Mouse (Mus musculus) liver, embryonic 13.5 days (tissue): ENCODE measurements around the gene Ctsll3. TPM values are rescaled to one million over a fixed set of nuclear protein-coding genes. Genes with fewer than 3 reads are reported as not detected.

Experiments used
- ATAC-seq: fragments of 200-750 bp; cut with Nextera tagmentation; 2 replicates; pipeline ENCODE4 v1.8.0; 2017; ENCODE audit warnings: low read depth, mild to moderate bottlenecking, moderate number of reproducible peaks, moderate library complexity
- DNase-seq: peaks from one replicate; pipeline ENCODE4 v3.0.0; 2022
- H3K27ac ChIP-seq: fragments of 300-500 bp; sonication (generic); 2 replicates; pipeline ENCODE4 v1.5.1; 2015; ENCODE audit warnings: moderate library complexity, mild to moderate bottlenecking, inconsistent platforms
- H3K27me3 ChIP-seq: fragments of 300-500 bp; sonication (generic); 2 replicates; pipeline ENCODE4 v1.6.1; 2015; ENCODE audit warnings: mild to moderate bottlenecking, inconsistent platforms
- H3K36me3 ChIP-seq: fragments of 300-500 bp; sonication (generic); 2 replicates; pipeline ENCODE4 v1.6.1; 2015; ENCODE audit warnings: mild to moderate bottlenecking, inconsistent platforms
- H3K4me1 ChIP-seq: fragments of 300-500 bp; sonication (generic); replicated peaks from 2 replicates; pipeline ENCODE4 v1.6.1; 2015; ENCODE audit warnings: inconsistent platforms
- H3K4me2 ChIP-seq: fragments of 300-500 bp; sonication (generic); 2 replicates; pipeline ENCODE4 v1.6.1; 2015; ENCODE audit warnings: inconsistent platforms, mild to moderate bottlenecking, moderate library complexity
- H3K4me3 ChIP-seq: fragments of 300-500 bp; sonication (generic); replicated peaks from 2 replicates; pipeline ENCODE4 v1.5.1; 2015; ENCODE audit warnings: mild to moderate bottlenecking, inconsistent platforms
- H3K9ac ChIP-seq: fragments of 300-500 bp; sonication (generic); 2 replicates; pipeline ENCODE4 v1.6.1; 2015; ENCODE audit warnings: mild to moderate bottlenecking, inconsistent platforms
- H3K9me3 ChIP-seq: fragments of 300-500 bp; sonication (generic); replicated peaks from 2 replicates; pipeline ENCODE4 v1.6.1; 2016; ENCODE audit warnings: inconsistent platforms
- WGBS: fragments of 180-500 bp; shearing (Covaris S2); methylation state at CpG from one replicate; pipeline ENCODE4 v1.1.7; 2015; ENCODE audit not compliant: insufficient replicate concordance; 5-methylcytosine and 5-hydroxymethylcytosine counted together
- polyA plus RNA-seq: library from polyadenylated mRNA; unstranded; fragments of >200 nt; fragmentation: Nextera tagmentation; extraction: Ambion mirVana; gene quantifications from 2 replicates; pipeline ENCODE4 v1.2.1, GENCODE M21; 2015

Ctsll3 gene
- not detected in 2 replicates for polyA plus RNA-seq

DNA sequence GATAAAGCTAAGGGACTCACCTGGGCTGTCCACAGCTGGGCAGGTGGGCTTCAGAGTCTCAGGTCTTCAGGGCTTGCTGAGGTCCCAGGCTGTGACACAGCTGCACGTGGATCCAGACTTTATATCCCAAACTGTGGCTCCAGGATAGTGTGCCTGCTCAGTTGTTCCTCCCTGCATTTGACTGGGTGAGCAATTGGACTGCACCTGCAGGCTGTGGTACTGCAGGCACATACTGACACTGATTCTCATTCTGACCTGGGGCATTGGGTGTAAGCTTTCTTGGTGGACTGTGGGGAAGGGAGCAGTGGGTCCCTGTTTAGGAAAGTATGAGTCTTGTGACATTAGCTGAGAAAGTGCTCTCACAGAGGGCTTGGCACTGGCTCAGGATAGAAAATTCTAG lies at the start of gene Ctsll3:
Gene Ctsll3, minus strand, starts transcription at position 101 of the 400 bp plus-strand sequence.
- Histone ChIP-seq H3K4me1 (no peaks in the 10 kb centered on the region), H3K36me3 (no peaks in the 10 kb centered on the region), H3K4me2 (no peak within 1 kb of the TSS), H3K27me3 (no peaks in the 10 kb centered on the region), H3K9ac (no peak within 1 kb of the TSS), H3K9me3 (no peaks in the 10 kb centered on the region), H3K27ac (no peak within 1 kb of the TSS), H3K4me3 (no peak within 1 kb of the TSS)
- ATAC-seq (no peak), DNase-seq (no peak)
- WGBS, result 32% methylated on average over 1 of the region's 1 CpGs

DNA sequence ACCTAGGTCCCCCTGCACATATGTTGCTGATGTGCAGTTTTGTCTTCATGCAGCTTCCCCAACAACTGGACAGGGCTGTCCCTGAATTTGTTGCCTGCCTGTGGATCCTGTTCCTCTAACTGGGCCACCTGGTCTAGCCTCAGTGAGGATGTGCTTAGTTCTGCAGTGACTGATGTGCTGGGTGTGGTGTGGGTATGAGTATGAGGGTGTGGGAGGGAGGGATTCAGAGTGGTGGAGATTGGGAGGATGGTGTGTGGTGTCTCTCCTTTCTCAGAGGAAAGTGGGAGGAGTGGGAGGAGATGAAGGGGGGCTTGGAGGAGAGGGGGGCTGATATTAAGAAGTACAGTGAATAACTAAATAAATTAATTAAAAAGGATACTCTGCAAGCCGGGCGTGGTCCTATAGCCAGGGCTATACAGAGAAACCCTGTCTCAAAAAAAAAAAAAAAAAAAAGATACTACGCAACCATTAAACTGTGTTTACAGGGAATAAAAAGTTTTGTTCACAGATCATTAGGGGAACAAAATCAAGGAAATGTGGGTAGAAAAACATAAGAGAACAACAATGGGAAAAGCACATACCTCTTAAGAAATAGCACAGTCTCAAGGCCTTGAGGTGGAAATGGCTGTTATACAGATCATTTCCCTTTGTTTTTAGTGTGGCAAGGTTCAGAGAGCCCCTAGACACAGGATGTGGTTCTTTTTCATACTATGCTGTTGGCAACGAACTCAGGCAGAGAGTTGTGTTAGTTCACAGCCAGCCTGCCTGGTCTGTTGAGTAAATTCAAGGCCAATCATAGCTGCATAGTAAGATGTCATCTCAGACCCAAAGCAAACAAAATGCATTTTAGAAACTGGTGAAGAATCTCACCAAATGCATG lies 45.8 kb upstream of the Ctsll3 start:
- ATAC-seq (no peak), DNase-seq (no peak)
- Histone ChIP-seq H3K27me3 (no peaks in the 10 kb centered on the region), H3K9ac (no peak overlapping the region), H3K4me1 (no peaks in the 10 kb centered on the region), H3K9me3 (no peaks in the 10 kb centered on the region), H3K4me3 (no peak overlapping the region), H3K27ac (no peak overlapping the region), H3K4me2 (no peak overlapping the region), H3K36me3 (no peaks in the 10 kb centered on the region)
- 48% methylated on average over 4 of the region's 4 CpGs for WGBS

DNA sequence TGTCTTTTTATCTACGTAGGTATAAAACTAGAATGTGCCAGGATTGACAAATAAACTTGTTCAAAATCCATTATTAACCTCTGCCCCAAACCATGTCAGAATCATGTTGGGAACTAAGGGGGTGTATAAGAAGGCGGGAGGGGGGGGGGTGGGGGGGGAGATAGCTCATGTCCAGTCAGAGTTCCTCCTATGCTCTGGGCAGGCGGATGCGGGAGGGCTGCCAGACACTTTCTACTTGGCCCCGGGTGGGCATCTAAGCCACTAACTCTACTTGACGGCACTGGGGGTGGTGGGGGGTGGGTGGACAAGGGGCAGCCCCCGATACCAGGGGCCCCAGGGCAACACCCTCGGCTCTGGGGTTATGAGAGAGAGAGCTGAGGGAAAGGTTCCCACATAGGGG lies 40.5 kb upstream of the Ctsll3 start:
- no peak for ATAC-seq
- WGBS, result 66% methylated on average over 8 of the region's 8 CpGs

DNA sequence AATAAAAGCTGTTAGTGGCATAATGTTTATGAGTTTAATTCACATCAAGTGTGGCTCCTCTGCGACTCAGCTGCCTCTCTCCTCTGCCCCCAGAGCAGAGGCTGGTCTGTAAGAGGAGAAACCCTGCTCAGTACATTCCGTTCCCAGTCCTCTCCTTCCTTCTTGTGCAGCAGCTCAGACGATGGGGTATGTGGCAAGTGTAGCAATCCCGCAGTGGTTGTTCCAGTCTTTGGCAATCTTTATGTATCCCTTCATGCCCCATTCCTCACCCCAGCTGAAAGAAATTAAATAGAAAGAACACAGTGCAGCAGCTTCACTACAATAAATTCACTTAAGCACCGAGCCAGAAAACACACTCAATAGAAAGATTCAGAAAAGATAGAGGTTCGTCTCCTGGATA lies 40.1 kb upstream of the Ctsll3 start:
- H3K27me3 ChIP-seq, result no peaks in the 10 kb centered on the region
- ATAC-seq, result no peak
- H3K4me3 ChIP-seq, result no peak overlapping the region
- H3K4me1 ChIP-seq, result no peaks in the 10 kb centered on the region
- no peak overlapping the region for H3K27ac ChIP-seq
- H3K36me3 ChIP-seq, result no peaks in the 10 kb centered on the region
- no peak overlapping the region for H3K4me2 ChIP-seq
- H3K9me3 ChIP-seq, result no peaks in the 10 kb centered on the region
- WGBS, result 62% methylated on average over 6 of the region's 6 CpGs
- no peak for DNase-seq
- H3K9ac ChIP-seq, result no peak overlapping the region

More for the DNA sequence above, 40.5 kb upstream of the Ctsll3 start:
- Histone ChIP-seq H3K4me2 (no peak overlapping the region), H3K9me3 (no peaks in the 10 kb centered on the region), H3K4me3 (no peak overlapping the region), H3K27me3 (no peaks in the 10 kb centered on the region), H3K4me1 (no peaks in the 10 kb centered on the region), H3K36me3 (no peaks in the 10 kb centered on the region), H3K27ac (no peak overlapping the region), H3K9ac (no peak overlapping the region)
- DNase-seq, result no peak

DNA sequence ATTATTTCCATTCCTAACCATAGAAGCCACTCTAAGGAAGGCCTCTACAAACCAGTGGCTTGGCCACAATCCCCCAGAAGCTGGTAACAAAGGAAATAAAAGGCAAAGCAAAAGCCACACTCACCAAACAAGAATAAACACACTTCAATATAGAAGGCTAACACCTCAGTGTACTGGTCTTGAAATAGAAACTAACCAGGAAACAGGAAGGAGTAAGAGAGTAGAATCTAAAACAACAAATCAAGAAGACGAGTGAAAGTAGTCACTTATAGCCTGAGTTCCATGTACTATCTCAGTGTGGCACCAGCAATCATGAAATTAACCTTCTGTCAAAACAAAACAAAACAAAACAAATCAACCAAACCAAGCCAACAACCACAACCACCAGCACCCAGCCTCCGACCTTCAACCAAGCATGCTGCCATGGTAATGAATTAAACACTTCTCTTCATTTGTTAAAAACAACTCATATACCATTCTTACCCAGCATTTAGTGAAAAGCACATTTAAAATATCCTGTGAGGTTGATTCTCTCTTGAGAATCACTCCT lies 36.8 kb upstream of the Ctsll3 start:
- no peak for DNase-seq
- WGBS, result 44% methylated on average over 2 of the region's 2 CpGs
- ATAC-seq, result no peak
- Histone ChIP-seq H3K4me2 (no peak overlapping the region), H3K36me3 (no peaks in the 10 kb centered on the region), H3K9me3 (no peaks in the 10 kb centered on the region), H3K27me3 (no peaks in the 10 kb centered on the region), H3K4me3 (no peak overlapping the region), H3K9ac (no peak overlapping the region), H3K4me1 (no peaks in the 10 kb centered on the region), H3K27ac (no peak overlapping the region)

DNA sequence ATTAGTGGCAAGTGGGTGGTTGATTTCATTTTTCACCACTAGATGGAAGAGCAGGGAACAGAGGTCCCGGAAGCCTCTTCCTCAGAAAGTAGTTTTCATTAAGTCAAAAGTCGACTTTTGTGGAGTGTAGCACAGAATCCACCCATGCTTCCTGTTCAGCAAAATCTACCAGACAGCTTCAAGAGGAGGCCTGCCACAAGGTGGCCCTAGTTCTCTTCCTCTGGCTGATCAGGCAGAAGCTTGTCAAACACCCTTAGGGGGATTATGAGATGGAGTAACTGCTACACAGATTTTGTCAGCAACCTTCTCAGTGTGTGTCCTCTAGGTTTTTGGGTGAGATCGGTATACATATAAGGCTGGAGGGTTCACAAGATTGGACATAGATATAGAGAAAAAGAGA lies 23.4 kb upstream of the Ctsll3 start:
- no peak for DNase-seq
- WGBS, result 34% methylated on average over 3 of the region's 3 CpGs
- Histone ChIP-seq H3K27me3 (no peaks in the 10 kb centered on the region), H3K9me3 (no peaks in the 10 kb centered on the region), H3K4me3 (no peak overlapping the region), H3K4me1 (no peaks in the 10 kb centered on the region), H3K4me2 (no peak overlapping the region), H3K27ac (no peak overlapping the region), H3K36me3 (no peaks in the 10 kb centered on the region), H3K9ac (no peak overlapping the region)
- ATAC-seq, result no peak

DNA sequence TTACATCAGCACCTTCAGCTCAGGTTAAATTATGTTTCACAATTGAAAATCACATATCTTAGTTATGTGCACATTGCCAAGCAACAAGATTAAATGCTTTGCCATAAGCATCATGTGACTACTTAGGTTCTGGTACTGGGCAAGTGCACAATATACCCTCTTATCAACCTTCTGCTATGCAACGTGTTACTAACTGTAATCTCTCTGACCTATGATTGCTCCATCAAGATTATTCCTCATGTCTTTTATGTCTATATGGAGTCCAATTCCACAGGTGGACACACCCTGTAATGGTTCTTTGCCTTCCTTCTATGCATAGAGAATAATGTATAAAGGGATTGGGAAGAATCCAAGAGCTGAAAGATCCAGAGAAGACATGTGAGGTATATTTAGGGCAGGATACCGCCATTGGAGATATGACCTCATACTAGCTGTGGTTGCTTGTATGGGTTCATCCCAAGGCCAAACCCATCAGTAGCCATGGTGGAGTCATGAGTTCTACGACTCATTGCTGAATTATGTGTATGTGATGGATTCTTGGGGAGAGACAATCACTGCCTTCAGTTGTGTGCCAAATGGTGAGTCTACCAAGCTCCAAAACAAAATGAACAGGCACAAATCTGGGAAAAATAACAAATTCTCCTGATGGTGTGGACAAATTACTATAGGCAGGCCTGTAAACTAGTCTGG lies 18.0 kb upstream of the Ctsll3 start:
- WGBS, result 47% methylated on average over 3 of the region's 3 CpGs
- H3K9ac ChIP-seq, result no peak overlapping the region
- H3K4me1 ChIP-seq, result no peaks in the 10 kb centered on the region
- no peaks in the 10 kb centered on the region for H3K27me3 ChIP-seq
- no peak overlapping the region for H3K4me3 ChIP-seq
- H3K4me2 ChIP-seq, result no peak overlapping the region
- no peaks in the 10 kb centered on the region for H3K9me3 ChIP-seq
- H3K27ac ChIP-seq, result no peak overlapping the region
- DNase-seq (no peak), ATAC-seq (no peak)
- H3K36me3 ChIP-seq, result no peaks in the 10 kb centered on the region

DNA sequence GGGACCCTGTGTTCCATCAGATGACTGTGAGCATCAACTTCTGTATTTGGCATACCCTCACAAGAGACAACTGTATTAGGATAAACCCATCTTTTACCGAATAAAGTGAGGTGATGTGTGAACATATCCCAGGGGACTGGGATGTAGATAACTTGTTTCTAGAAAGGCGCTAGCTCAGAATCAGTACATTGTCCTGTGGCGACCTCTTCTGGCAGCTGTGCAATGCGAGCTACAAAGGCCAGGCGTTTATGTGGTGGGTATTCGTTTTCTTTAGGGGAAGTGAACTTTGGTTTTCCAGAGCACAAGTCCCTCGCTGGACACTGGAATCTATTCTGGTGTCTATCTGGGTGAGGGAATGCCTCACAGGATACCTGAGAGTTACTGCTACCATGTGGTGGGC lies 16.8 kb upstream of the Ctsll3 start:
- no peak for ATAC-seq
- no peaks in the 10 kb centered on the region for H3K4me1 ChIP-seq
- H3K9ac ChIP-seq, result no peak overlapping the region
- H3K9me3 ChIP-seq, result no peaks in the 10 kb centered on the region
- 6% methylated on average over 7 of the region's 7 CpGs for WGBS
- no peaks in the 10 kb centered on the region for H3K36me3 ChIP-seq
- no peak overlapping the region for H3K4me2 ChIP-seq
- no peak for DNase-seq
- H3K4me3 ChIP-seq, result no peak overlapping the region
- no peak overlapping the region for H3K27ac ChIP-seq
- no peaks in the 10 kb centered on the region for H3K27me3 ChIP-seq

DNA sequence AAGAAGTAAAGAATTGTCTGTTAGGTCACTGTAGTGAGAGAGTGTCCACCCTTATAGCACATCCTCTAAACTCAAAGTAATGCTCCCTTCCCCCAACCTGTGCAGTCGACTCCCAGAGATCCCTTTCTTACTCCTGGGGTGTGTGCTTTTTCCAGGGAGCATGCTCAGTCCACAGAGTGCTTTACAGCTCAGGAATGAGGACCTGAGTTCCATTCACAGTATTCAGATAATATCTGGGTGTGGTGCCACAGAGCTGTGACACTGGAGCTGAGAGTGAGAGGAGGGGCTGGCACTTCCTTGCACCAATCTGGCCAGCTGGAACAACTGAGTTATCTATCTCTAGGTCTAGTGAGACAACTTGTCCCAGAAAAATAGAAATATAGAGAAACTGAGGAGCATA lies 11.1 kb upstream of the Ctsll3 start:
- H3K9me3 ChIP-seq, result no peaks in the 10 kb centered on the region
- DNase-seq, result no peak
- no peaks in the 10 kb centered on the region for H3K27me3 ChIP-seq
- ATAC-seq, result no peak
- H3K9ac ChIP-seq, result no peak overlapping the region
- WGBS, result 40% methylated on average over 1 of the region's 1 CpGs
- H3K4me2 ChIP-seq, result no peak overlapping the region
- H3K36me3 ChIP-seq, result no peaks in the 10 kb centered on the region
- H3K27ac ChIP-seq, result no peak overlapping the region
- no peak overlapping the region for H3K4me3 ChIP-seq
- no peaks in the 10 kb centered on the region for H3K4me1 ChIP-seq

DNA sequence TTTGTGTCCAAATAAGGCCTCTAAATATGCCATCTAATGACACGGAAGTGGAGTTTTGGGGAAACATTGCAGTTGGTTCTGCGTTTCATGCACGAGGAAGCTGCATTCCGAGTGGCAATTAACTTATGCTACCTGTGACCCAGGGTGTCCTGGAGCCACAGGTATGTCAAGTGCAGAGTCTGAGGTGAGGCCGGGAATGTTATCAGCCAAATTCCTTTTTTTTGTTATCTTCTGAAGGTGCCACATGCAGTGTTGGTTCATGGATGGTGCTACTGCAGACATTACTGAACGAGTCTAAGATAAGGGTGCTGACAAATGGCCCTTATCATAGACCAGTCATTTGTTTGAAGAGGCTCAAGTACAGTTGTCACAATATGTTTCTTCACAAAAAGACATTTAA lies 10.1 kb upstream of the Ctsll3 start:
- Histone ChIP-seq H3K27ac (no peak overlapping the region), H3K36me3 (no peaks in the 10 kb centered on the region), H3K4me3 (no peak overlapping the region), H3K4me1 (no peaks in the 10 kb centered on the region), H3K9me3 (no peaks in the 10 kb centered on the region), H3K27me3 (no peaks in the 10 kb centered on the region), H3K9ac (no peak overlapping the region), H3K4me2 (no peak overlapping the region)
- WGBS, result 50% methylated on average over 6 of the region's 6 CpGs
- ATAC-seq (no peak), DNase-seq (no peak)

DNA sequence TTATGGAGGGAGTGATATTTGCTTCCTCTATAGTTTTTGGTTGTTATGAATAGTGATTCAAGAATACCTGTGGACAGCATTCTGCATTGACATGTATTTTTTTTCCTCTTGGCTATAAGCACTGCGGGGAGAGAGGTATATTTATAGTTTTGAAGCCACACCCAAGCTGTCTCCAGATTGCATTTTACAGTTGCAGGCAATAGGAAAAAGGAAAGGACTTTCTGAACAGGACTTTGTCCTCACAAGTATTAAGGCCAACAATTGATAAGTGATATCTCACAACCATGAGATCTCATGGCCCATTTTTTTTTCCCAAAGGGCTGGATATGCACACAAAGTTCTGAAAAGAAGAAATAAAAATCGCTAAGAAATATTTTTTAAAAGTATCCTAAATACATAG lies 7.0 kb upstream of the Ctsll3 start:
- H3K9ac ChIP-seq, result no peak overlapping the region
- H3K4me1 ChIP-seq, result no peaks in the 10 kb centered on the region
- no peak for ATAC-seq
- no peaks in the 10 kb centered on the region for H3K36me3 ChIP-seq
- H3K9me3 ChIP-seq, result no peaks in the 10 kb centered on the region
- H3K27ac ChIP-seq, result no peak overlapping the region
- 44% methylated on average over 2 of the region's 2 CpGs for WGBS
- H3K27me3 ChIP-seq, result no peaks in the 10 kb centered on the region
- no peak for DNase-seq
- no peak overlapping the region for H3K4me2 ChIP-seq
- H3K4me3 ChIP-seq, result no peak overlapping the region
